Mouse (Mus musculus) regulatory T cell (primary cell): ENCODE data around the gene Abhd14a.
"Not testable (repeated sequence)": the region's sequence is repeated elsewhere in the genome, so short reads cannot be mapped to it uniquely, and the experiment has no call there.

Experiments
- in situ Hi-C: fragments of 300-600 bp; cut with MboI, MseI; formaldehyde crosslinking; loops from one replicate; pipeline ENCODE4 v1.15.1; 2025; ENCODE audit warnings: high pct_unique_total_duplicates

Abhd14a gene

GRCm38 (mm10) chr9:106447348-106447747, at the start of gene Abhd14a, which contains the start of gene Abhd14b:
Abhd14a (minus strand) TSS chr9:106447678.
Abhd14b (plus strand) TSS chr9:106447459.
- in situ Hi-C loops: loop anchor here (25.0 kb wide), 1 partner anchor 960 kb away; no protein-coding TSS in a partner anchor

GRCm38 (mm10) chr9:106487602-106488001, 40.1 kb upstream of the Abhd14a start:
- in situ Hi-C loops: not testable (repeated sequence)

GRCm38 (mm10) chr9:106485076-106485475, 37.6 kb upstream of the Abhd14a start:
- in situ Hi-C loops: no loop called here

DNA sequence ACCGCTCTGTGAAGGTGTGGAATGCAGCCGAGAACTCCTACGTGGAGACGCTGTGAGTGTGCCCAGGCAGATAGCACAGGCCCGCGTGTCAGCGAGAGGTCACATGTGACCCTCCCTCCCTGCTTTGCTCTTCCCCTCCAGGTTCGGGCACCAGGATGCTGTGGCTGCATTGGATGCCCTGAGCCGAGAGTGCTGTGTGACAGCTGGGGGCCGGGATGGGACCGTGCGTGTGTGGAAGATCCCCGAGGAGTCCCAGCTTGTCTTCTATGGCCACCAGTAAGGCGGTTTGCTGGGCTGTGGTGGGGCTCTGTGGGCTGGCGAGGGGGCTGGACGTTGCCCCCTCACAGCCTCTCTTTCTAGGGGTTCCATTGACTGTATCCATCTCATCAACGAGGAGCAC, 36.1 kb upstream of the Abhd14a start:
- in situ Hi-C loops: no loop called here

GRCm38 (mm10) chr9:106483136-106483535, 35.7 kb upstream of the Abhd14a start:
- in situ Hi-C loops: no loop called here

DNA sequence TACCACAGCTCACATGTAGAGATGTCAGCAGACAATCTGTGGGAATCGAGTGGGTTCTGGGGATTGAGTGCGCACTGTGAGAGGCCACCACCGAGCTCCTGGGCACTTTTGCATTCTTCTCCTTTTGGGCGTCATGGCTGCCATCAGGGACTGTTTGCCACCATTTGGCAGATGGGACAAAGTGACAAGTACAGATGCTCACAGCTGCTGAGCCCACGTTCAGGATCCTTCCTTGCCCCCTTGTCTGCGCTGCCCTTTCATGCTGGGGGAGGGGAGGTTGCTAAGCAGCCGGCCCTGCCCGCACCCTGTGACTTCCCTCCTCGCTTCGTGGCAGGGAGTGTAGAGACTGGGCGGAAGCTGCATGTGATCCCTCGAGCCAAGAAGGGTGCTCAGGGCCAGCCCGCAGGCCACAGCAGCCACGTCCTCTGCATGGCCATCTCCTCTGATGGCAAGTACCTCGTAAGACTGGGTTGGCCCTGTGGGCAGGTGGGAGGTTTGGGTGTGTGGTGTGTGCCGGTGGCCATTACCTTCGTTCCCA, 35.2 kb upstream of the Abhd14a start:
- in situ Hi-C loops: no loop called here

DNA sequence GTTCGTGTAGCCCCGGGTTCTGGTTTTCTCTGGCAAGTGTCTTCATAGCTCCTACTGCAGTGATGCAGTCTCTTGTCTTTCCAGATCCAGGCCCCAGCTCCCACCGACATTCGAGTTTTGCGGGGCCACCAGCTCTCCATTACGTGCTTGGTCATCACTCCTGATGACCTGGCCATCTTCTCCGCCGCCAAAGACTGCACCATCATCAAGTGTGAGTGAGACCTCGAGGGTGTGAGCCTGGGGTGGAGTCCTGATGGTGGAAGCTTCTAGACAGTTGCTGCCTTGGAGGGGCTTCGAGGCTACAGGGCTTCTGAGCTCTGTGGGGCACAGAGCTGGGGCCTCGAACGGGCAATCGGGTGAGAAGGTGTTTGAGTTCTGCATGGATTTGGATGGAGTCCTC, 34.2 kb upstream of the Abhd14a start:
- in situ Hi-C loops: no loop called here

- in situ Hi-C loops: no loop called here
Measured at GRCm38 (mm10) chr9:106481075-106481474, 33.6 kb upstream of the Abhd14a start.

DNA sequence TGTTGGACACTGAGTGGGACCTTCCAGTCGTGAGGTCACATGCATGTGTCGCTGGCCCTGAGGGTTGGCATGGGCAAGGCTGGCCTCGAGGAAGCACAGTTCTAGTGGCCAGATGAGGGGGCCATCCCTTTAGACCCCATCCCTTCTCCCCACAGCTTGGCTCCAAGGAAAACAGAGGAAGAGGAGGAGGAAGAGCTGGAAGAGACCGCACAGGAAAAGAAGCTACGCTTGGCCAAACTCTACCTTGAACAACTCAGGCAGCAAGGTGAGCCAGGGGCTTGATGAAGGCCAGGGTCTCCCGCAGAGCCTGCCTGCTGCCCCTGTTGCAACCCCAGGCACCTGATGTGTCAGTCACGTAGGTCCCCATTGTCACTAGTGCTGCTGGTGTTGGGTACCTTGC, 33.1 kb upstream of the Abhd14a start:
- in situ Hi-C loops: no loop called here

GRCm38 (mm10) chr9:106478101-106478500, 30.6 kb upstream of the Abhd14a start:
- in situ Hi-C loops: loop anchor here (5.0 kb wide), 2 partner anchors 41 to 196 kb away; partner anchors contain the start of genes Acy1 and Poc1a

DNA sequence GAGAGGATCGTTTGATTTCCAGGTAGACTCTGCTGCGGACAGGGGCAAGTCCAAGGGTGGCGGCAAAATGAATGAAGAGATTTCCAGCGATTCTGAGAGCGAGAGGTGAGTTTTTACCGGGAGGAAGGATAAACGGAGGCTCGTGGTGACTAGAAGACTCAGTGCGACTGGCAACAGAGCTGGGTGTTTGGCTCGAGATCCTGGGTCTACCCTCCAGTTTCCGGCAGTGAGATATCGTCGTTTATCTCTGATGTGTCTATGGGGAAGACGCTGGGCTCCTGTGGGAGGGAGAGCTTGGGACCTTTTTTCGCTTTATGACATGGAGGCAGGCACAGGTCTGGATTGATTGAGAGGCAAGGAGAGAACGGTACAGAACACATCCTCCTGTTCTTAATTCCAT, 30.2 kb upstream of the Abhd14a start:
- in situ Hi-C loops: loop anchor here (5.0 kb wide), 2 partner anchors 40 to 195 kb away; partner anchors contain the start of genes Acy1 and Poc1a

GRCm38 (mm10) chr9:106476924-106477484, 29.5 kb upstream of the Abhd14a start, which contains the start of gene Parp3:
Parp3 (minus strand) TSS chr9:106476949.
- in situ Hi-C loops: loop anchor here (5.0 kb wide), 2 partner anchors 40 to 195 kb away; partner anchors contain the start of genes Acy1 and Poc1a

- in situ Hi-C loops: loop anchor here (5.0 kb wide), 2 partner anchors 39 to 194 kb away; partner anchors contain the start of genes Acy1 and Poc1a
Measured at GRCm38 (mm10) chr9:106476002-106476923, 28.8 kb upstream of the Abhd14a start.

DNA sequence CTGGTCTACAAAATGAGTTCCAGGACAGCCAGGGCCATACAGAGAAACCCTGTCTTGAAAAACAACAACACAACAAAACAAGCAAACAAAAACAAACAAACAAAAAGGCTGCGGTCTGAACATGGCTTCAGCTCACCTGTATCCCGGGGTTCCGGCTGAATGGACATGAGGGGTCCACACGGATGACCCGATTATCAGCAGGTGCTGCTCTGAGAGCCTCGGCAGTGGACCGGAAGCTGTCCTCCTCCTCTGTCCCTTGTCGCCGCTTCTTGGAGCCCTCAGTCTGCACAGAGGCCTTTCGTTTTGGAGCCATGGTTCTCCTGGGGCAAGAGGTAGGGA, 28.2 kb upstream of the Abhd14a start, which contains the start of gene Rrp9:
Gene Rrp9, plus strand, starts transcription at position 301 of the 339 bp plus-strand sequence.
- in situ Hi-C loops: loop anchor here (5.0 kb wide), 2 partner anchors 38 to 193 kb away; partner anchors contain the start of genes Acy1 and Poc1a

DNA sequence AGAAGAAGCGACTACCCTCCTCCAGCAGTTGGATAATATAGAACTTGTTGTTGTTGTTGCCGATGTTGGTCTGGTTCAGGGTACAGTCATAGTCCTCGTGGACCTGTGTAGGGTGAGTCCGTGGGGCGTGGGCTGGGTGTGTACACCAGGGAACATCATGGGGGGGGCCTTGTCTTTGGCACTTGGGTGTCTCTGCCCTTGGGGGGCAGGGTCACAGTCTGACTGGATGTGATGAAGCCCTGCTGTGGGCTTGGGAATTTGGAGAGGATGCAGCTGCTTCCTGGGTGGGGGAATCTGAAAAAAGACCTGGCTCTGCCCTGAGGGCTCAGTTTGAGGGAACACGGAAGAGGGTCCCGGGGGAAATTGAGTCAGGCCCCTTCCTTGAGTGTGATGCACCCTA, 27.6 kb upstream of the Abhd14a start:
- in situ Hi-C loops: loop anchor here (5.0 kb wide), 2 partner anchors 38 to 193 kb away; partner anchors contain the start of genes Acy1 and Poc1a

DNA sequence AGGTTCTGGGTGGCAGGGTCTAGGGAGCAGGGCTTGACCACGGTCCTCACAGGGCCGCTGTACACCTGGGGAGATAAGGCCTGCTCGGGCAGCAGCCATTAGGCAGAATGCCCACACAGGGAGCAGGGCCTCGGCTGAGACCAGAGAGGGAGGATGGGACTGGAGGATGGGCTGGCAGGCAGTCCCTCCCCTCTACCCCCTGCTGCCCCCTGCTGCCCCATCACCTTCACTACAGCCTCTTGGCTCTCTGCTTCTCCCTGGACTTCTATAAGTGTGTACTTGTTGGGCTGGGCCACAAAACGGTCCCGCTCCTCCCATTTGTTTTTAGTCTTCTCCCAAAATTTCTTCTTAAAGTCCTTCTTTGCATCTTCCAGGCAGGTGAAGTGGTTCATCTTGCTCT, 27.0 kb upstream of the Abhd14a start:
- in situ Hi-C loops: no loop called here

DNA sequence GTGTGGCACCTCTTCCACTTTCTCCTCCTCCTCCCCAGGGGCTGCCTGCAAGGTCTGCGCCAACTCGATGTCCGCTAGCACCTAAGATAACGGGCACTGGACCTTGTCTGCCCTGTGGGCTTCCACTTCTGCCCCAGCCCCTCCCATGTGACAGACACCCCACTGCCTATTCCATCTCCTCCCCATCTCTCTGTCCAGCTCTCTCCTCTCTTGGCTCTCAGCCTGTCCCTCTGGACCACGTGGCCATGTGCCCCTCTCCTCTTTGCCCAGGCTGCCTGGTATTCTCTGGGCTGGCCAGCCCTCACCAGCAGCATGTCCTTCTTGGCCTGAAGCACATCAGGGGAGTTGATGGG, 26.3 kb upstream of the Abhd14a start:
- in situ Hi-C loops: no loop called here

DNA sequence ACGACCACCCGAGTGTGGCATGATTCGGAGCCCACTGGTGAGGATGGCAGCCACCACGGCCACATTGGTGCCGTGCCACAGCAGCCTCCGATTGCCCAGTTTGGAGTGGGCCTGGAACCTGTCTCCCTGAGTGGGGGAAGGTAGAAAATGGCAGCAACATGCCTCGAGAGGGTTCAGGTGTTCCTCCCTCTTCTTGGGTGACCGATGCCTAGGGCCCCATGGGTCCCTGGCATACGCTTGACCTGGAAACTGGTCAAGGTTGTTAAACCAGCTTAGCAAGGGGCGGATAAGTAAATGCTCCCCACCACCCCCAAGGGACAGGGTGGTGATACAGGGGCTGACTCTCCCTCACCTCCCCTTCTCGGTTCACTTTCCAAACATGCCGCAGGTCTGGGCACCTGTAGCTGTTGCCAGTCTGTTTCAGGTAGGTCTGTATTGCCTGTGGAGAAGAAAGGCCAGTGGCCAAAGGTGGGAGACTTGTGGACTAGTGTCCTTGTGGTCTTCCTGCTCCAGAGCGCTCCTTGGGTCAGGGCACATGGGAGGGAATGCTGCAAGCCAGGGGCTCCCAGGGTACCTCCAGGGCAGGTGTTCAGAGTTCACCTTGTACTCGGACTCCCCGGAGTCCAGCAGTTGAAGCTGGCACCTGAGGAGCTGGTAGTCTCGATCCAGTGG, 25.7 kb upstream of the Abhd14a start:
- in situ Hi-C loops: no loop called here

GRCm38 (mm10) chr9:106472321-106472720, 24.8 kb upstream of the Abhd14a start:
- in situ Hi-C loops: no loop called here

DNA sequence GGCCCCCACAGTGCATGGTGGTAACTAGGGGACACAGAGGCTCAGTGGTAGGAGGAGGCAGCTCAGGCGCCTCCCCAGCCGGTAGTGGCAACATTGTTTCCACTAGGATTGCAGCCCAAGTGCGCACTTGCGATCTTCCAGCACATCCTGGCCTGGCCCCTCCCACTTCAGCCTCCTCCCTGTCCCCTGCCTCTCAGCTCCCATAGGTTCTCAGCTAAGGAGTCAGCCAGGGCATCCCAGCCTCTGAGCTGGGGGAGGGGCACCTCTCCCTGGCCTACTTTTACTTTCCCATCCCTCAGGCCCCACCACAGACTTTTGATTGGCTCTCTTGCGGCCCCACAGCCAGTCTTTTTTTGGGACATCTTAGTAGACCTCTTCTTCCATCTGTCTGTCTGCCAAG, 24.4 kb upstream of the Abhd14a start:
- in situ Hi-C loops: no loop called here

GRCm38 (mm10) chr9:106470991-106471750, 23.7 kb upstream of the Abhd14a start:
- in situ Hi-C loops: no loop called here
